Mouse (Mus musculus): ENCODE measurements around the gene Wdr24. TPM values are rescaled to one million over a fixed set of nuclear protein-coding genes. Genes with fewer than 3 reads are reported as not detected.

Gene Wdr24
- polyA plus RNA-seq, 2 experiments, result 26.0 to 45.1 TPM

- H3K4me1 ChIP-seq (ENCODE audit: control insufficient read depth, insufficient read depth, low read length), result peaks cover 20% of the 10 kb centered on the region
- no peaks in the 10 kb centered on the region for H3K9me3 ChIP-seq (ENCODE audit: control insufficient read depth, low read length)
- TF ChIP-seq POLR2A (IDR thresholded peaks at IDR 0.05; ENCODE audit: borderline replicate concordance, extremely low read depth, insufficient read depth, insufficient read length), result no peak
- 85% methylated on average over 6 of the region's 6 CpGs for WGBS
- ATAC-seq (ENCODE audit: low FRiP score, low read depth) (no peak), DNase-seq (ENCODE audit: low spot score) (no peak)
- no peaks in the 10 kb centered on the region for H3K27me3 ChIP-seq (ENCODE audit: control insufficient read depth, insufficient read depth, low read length)
- no peak overlapping the region for H3K4me3 ChIP-seq (replicated peaks; ENCODE audit: low read length)
- no peak overlapping the region for H3K27ac ChIP-seq (replicated peaks; ENCODE audit: low read depth, low read length)
- H3K4me2 ChIP-seq (replicated peaks; ENCODE audit: low read depth, low read length, severe bottlenecking), result no peak overlapping the region
- H3K36me3 ChIP-seq (ENCODE audit: control insufficient read depth, insufficient read depth, low read length), result no peaks in the 10 kb centered on the region
- no peak overlapping the region for H3K9ac ChIP-seq (ENCODE audit: low read depth, low read length, severe bottlenecking)
These were observed 40.3 kb downstream of the Wdr24 start for GRCm38 (mm10) chr17:25863681-25864080.

- TF ChIP-seq POLR2A (IDR thresholded peaks at IDR 0.05; ENCODE audit: borderline replicate concordance, extremely low read depth, insufficient read depth, insufficient read length), result no peak
- H3K27ac ChIP-seq (replicated peaks; ENCODE audit: low read depth, low read length), result no peak overlapping the region
- peaks cover 25% of the 10 kb centered on the region for H3K4me1 ChIP-seq (ENCODE audit: control insufficient read depth, insufficient read depth, low read length)
- no peak for ATAC-seq (ENCODE audit: low FRiP score, low read depth)
- H3K36me3 ChIP-seq (ENCODE audit: control insufficient read depth, insufficient read depth, low read length), result no peaks in the 10 kb centered on the region
- no peak overlapping the region for H3K4me3 ChIP-seq (replicated peaks; ENCODE audit: low read length)
- WGBS, result 90% methylated on average over 14 of the region's 14 CpGs
- H3K9ac ChIP-seq (ENCODE audit: low read depth, low read length, severe bottlenecking), result no peak overlapping the region
- H3K27me3 ChIP-seq (ENCODE audit: control insufficient read depth, insufficient read depth, low read length), result no peaks in the 10 kb centered on the region
- DNase-seq (ENCODE audit: low spot score), result no peak
- H3K4me2 ChIP-seq (replicated peaks; ENCODE audit: low read depth, low read length, severe bottlenecking), result no peak overlapping the region
- no peaks in the 10 kb centered on the region for H3K9me3 ChIP-seq (ENCODE audit: control insufficient read depth, low read length)
These were observed 40.9 kb downstream of the Wdr24 start for GRCm38 (mm10) chr17:25864311-25864710.

GRCm38 (mm10) chr17:25865288-25865687 is 41.9 kb downstream of the Wdr24 start:
- TF ChIP-seq POLR2A (IDR thresholded peaks at IDR 0.05; ENCODE audit: borderline replicate concordance, extremely low read depth, insufficient read depth, insufficient read length), result no peak

GRCm38 (mm10) chr17:25866172-25866571 is 42.7 kb downstream of the Wdr24 start:
- no peaks in the 10 kb centered on the region for H3K27me3 ChIP-seq (ENCODE audit: control insufficient read depth, insufficient read depth, low read length)
- H3K36me3 ChIP-seq (ENCODE audit: control insufficient read depth, insufficient read depth, low read length), result no peaks in the 10 kb centered on the region
- ATAC-seq (ENCODE audit: low FRiP score, low read depth) (no peak), DNase-seq (ENCODE audit: low spot score) (no peak)
- no peak overlapping the region for H3K4me3 ChIP-seq (replicated peaks; ENCODE audit: low read length)
- H3K9ac ChIP-seq (ENCODE audit: low read depth, low read length, severe bottlenecking), result no peak overlapping the region
- TF ChIP-seq POLR2A (IDR thresholded peaks at IDR 0.05; ENCODE audit: borderline replicate concordance, extremely low read depth, insufficient read depth, insufficient read length), result no peak
- no peak overlapping the region for H3K27ac ChIP-seq (replicated peaks; ENCODE audit: low read depth, low read length)
- no peak overlapping the region for H3K4me2 ChIP-seq (replicated peaks; ENCODE audit: low read depth, low read length, severe bottlenecking)
- no peaks in the 10 kb centered on the region for H3K9me3 ChIP-seq (ENCODE audit: control insufficient read depth, low read length)
- 88% methylated on average over 3 of the region's 3 CpGs for WGBS
- H3K4me1 ChIP-seq (ENCODE audit: control insufficient read depth, insufficient read depth, low read length), result peaks cover 16% of the 10 kb centered on the region

More at GRCm38 (mm10) chr17:25865288-25865687, 41.9 kb downstream of the Wdr24 start:
- no peak overlapping the region for H3K4me2 ChIP-seq (replicated peaks; ENCODE audit: low read depth, low read length, severe bottlenecking)
- H3K4me3 ChIP-seq (replicated peaks; ENCODE audit: low read length), result no peak overlapping the region
- no peak overlapping the region for H3K9ac ChIP-seq (ENCODE audit: low read depth, low read length, severe bottlenecking)
- H3K36me3 ChIP-seq (ENCODE audit: control insufficient read depth, insufficient read depth, low read length), result no peaks in the 10 kb centered on the region
- WGBS, result 85% methylated on average over 11 of the region's 11 CpGs
- no peak for ATAC-seq (ENCODE audit: low FRiP score, low read depth)
- peaks cover 22% of the 10 kb centered on the region for H3K4me1 ChIP-seq (ENCODE audit: control insufficient read depth, insufficient read depth, low read length)
- no peak for DNase-seq (ENCODE audit: low spot score)
- no peak overlapping the region for H3K27ac ChIP-seq (replicated peaks; ENCODE audit: low read depth, low read length)
- no peaks in the 10 kb centered on the region for H3K27me3 ChIP-seq (ENCODE audit: control insufficient read depth, insufficient read depth, low read length)
- no peaks in the 10 kb centered on the region for H3K9me3 ChIP-seq (ENCODE audit: control insufficient read depth, low read length)

- TF ChIP-seq POLR2A (IDR thresholded peaks at IDR 0.05; ENCODE audit: borderline replicate concordance, extremely low read depth, insufficient read depth, insufficient read length), result no peak
- H3K36me3 ChIP-seq (ENCODE audit: control insufficient read depth, insufficient read depth, low read length), result no peaks in the 10 kb centered on the region
- H3K9ac ChIP-seq (ENCODE audit: low read depth, low read length, severe bottlenecking), result peak overlapping the region; percentile 55; the same call in 1 of the 2 replicates
- ATAC-seq (ENCODE audit: low FRiP score, low read depth) (no peak), DNase-seq (ENCODE audit: low spot score) (no peak)
- H3K27me3 ChIP-seq (ENCODE audit: control insufficient read depth, insufficient read depth, low read length), result no peaks in the 10 kb centered on the region
- no peak overlapping the region for H3K27ac ChIP-seq (replicated peaks; ENCODE audit: low read depth, low read length)
- no peaks in the 10 kb centered on the region for H3K9me3 ChIP-seq (ENCODE audit: control insufficient read depth, low read length)
- H3K4me3 ChIP-seq (replicated peaks; ENCODE audit: low read length), result peak overlapping the region; percentile 76
- WGBS, result 8% methylated on average over 7 of the region's 7 CpGs
- peak overlapping the region; percentile 97 for H3K4me2 ChIP-seq (replicated peaks; ENCODE audit: low read depth, low read length, severe bottlenecking)
- H3K4me1 ChIP-seq (ENCODE audit: control insufficient read depth, insufficient read depth, low read length), result peaks cover 12% of the 10 kb centered on the region
These were observed 44.0 kb downstream of the Wdr24 start for GRCm38 (mm10) chr17:25867509-25867835.

Measured in limb, embryonic 14.5 days (tissue).